Mouse (Mus musculus): ENCODE measurements at regions not wholly inside any gene's neighbourhood (a gene's known extent, or its start where the extent isn't known, plus 50 kb on each side); places are given as distances from the start of the nearest gene placed in this dataset.

DNA sequence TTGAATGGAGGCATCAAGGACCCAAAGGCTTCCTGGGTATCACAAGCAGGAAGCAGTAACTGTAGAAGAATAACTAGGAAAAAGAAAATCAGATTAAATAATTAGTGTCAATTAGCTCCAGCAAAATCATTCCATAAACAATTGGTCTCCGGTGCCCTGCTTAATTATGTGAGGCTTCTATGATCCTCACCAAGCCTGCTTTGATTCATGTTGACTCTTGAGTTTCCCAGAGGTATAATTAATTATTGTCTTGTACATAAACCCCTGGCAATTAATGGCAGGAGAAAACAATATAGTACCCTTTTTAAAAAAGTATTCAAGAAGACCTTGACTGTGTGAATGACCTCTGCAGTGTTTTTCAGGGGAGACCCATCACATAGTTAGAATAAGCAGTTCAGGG is 61.5 kb upstream of the Sp8 start:
- Histone ChIP-seq H3K4me3 (no peak overlapping the region), H3K9me3 (no peaks in the 10 kb centered on the region), H3K4me2 (replicated peaks) (no peak overlapping the region), H3K27ac (no peak overlapping the region), H3K27me3 (no peaks in the 10 kb centered on the region), H3K4me1 (no peaks in the 10 kb centered on the region), H3K36me3 (no peaks in the 10 kb centered on the region), H3K9ac (no peak overlapping the region)
- ATAC-seq (ENCODE audit: low FRiP score, low read depth): no peak
- WGBS: 71% methylated on average over 1 of the region's 1 CpGs

GRCm38 (mm10) chr12:118781978-118782377 is 64.2 kb upstream of the Sp8 start:
- H3K4me3 ChIP-seq: no peak overlapping the region
- H3K9ac ChIP-seq: no peak overlapping the region
- no peaks in the 10 kb centered on the region for H3K36me3 ChIP-seq
- no peak for ATAC-seq (ENCODE audit: low FRiP score, low read depth)
- no peaks in the 10 kb centered on the region for H3K9me3 ChIP-seq
- no peaks in the 10 kb centered on the region for H3K27me3 ChIP-seq
- H3K4me2 ChIP-seq (replicated peaks): no peak overlapping the region
- WGBS: 88% methylated on average over 3 of the region's 3 CpGs
- H3K4me1 ChIP-seq: no peaks in the 10 kb centered on the region
- no peak overlapping the region for H3K27ac ChIP-seq

DNA sequence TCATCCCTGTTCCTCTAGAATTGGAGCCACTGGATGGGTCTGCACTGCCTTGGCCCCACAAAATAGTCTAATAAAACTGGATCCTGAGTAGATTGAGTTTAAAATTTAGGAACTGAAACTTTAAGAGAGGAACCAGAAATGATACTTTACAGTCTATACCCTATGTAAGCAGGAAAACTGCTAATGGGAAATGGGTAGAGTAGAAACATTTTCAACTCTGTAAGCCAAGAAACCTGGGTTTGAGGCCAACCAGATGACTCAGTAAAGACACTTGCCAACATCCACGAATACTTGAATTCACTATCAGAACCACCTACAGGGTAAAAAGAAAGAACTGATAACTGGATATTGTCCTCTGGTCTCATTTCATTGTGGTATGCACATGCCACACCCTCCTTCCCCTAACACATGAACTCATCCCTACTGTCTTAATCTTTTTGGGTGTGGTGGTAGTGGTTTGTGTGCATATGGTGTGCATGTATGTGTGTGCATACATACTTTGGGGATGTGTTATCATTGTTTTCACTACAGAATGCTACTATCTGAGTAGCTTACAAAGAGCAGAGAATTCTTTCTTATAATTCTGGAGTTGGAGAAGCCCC is 70.6 kb upstream of the Sp8 start:
- Histone ChIP-seq H3K9ac (no peak overlapping the region), H3K4me2 (replicated peaks) (no peak overlapping the region), H3K4me1 (no peaks in the 10 kb centered on the region), H3K9me3 (no peaks in the 10 kb centered on the region), H3K27ac (no peak overlapping the region), H3K27me3 (no peaks in the 10 kb centered on the region), H3K4me3 (no peak overlapping the region), H3K36me3 (no peaks in the 10 kb centered on the region)
- ATAC-seq (ENCODE audit: low FRiP score, low read depth): no peak
- 78% methylated on average over 1 of the region's 1 CpGs for WGBS

DNA sequence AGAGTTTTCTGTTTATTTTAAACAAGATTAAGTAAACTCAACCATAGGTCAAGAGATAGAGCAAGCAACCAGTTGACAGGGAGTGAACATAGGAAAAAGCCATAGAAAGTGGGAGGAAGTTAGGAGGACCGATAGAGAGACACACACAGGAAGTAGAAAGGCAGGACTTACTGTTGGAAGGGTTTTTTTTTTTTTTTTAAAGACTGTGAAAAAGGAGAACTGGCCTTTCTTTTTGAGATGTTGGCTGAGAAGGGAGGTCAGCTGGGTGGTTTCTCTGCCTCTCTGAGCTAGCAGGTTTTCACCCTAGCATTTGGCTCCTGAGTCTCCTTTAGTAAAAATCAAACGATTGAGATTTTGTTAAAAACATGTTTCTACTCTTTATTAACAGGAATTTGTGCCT is 73.3 kb upstream of the Sp8 start:
- H3K4me2 ChIP-seq (replicated peaks): no peak overlapping the region
- no peaks in the 10 kb centered on the region for H3K36me3 ChIP-seq
- H3K27ac ChIP-seq: no peak overlapping the region
- H3K27me3 ChIP-seq: no peaks in the 10 kb centered on the region
- no peak for ATAC-seq (ENCODE audit: low FRiP score, low read depth)
- no peak overlapping the region for H3K9ac ChIP-seq
- H3K4me3 ChIP-seq: no peak overlapping the region
- WGBS: 84% methylated on average over 2 of the region's 2 CpGs
- H3K9me3 ChIP-seq: no peaks in the 10 kb centered on the region
- no peaks in the 10 kb centered on the region for H3K4me1 ChIP-seq

GRCm38 (mm10) chr12:118766472-118766871 is 79.7 kb upstream of the Sp8 start:
- no peaks in the 10 kb centered on the region for H3K27me3 ChIP-seq
- no peak overlapping the region for H3K9ac ChIP-seq
- no peak for ATAC-seq (ENCODE audit: low FRiP score, low read depth)
- no peaks in the 10 kb centered on the region for H3K9me3 ChIP-seq
- H3K4me1 ChIP-seq: no peaks in the 10 kb centered on the region
- whole genome bisulfite sequencing: 75% methylated on average over 1 of the region's 1 CpGs
- H3K27ac ChIP-seq: no peak overlapping the region
- H3K36me3 ChIP-seq: no peaks in the 10 kb centered on the region
- no peak overlapping the region for H3K4me3 ChIP-seq
- no peak overlapping the region for H3K4me2 ChIP-seq (replicated peaks)

- no peak for ATAC-seq (ENCODE audit: low FRiP score, low read depth)
- no peak overlapping the region for H3K4me3 ChIP-seq
- H3K4me2 ChIP-seq (replicated peaks): no peak overlapping the region
- H3K27me3 ChIP-seq: no peaks in the 10 kb centered on the region
- no peaks in the 10 kb centered on the region for H3K36me3 ChIP-seq
- no peak overlapping the region for H3K9ac ChIP-seq
- no peaks in the 10 kb centered on the region for H3K4me1 ChIP-seq
- no peak overlapping the region for H3K27ac ChIP-seq
- 68% methylated on average over 2 of the region's 2 CpGs for WGBS
- no peaks in the 10 kb centered on the region for H3K9me3 ChIP-seq
Observed at GRCm38 (mm10) chr12:118754076-118754475, 92.1 kb upstream of the Sp8 start.

DNA sequence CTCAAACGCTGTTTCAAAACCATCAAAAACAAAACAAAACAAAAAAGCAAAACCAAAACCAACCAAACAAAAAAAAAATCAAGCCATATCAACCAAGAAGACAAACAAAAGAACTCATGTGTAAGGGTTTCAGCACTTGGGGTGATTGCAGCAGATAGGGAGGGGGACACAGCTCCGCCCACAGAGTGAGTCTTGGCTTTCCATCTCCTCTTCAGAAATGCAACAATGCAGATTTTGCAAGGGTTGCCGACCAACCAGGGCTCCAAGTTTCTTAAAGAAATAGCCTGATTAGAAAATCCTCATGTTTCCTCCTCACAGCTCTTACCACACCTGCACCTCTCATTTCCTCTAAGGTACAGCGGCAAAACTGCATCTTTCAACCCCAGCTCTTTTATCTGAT is 107.0 kb upstream of the Sp8 start:
- no peaks in the 10 kb centered on the region for H3K36me3 ChIP-seq
- WGBS: 76% methylated on average over 4 of the region's 4 CpGs
- H3K27me3 ChIP-seq: no peaks in the 10 kb centered on the region
- H3K9me3 ChIP-seq: no peaks in the 10 kb centered on the region
- H3K4me3 ChIP-seq: no peak overlapping the region
- no peak overlapping the region for H3K9ac ChIP-seq
- no peak for ATAC-seq (ENCODE audit: low FRiP score, low read depth)
- H3K27ac ChIP-seq: no peak overlapping the region
- H3K4me2 ChIP-seq (replicated peaks): no peak overlapping the region
- no peaks in the 10 kb centered on the region for H3K4me1 ChIP-seq

- WGBS: 69% methylated on average over 4 of the region's 4 CpGs
- Histone ChIP-seq H3K4me3 (no peak overlapping the region), H3K27ac (no peak overlapping the region), H3K9ac (no peak overlapping the region), H3K36me3 (no peaks in the 10 kb centered on the region), H3K4me2 (replicated peaks) (no peak overlapping the region), H3K4me1 (no peaks in the 10 kb centered on the region), H3K9me3 (no peaks in the 10 kb centered on the region), H3K27me3 (no peaks in the 10 kb centered on the region)
- no peak for ATAC-seq (ENCODE audit: low FRiP score, low read depth)
Observed at GRCm38 (mm10) chr12:118725891-118726290, 120.2 kb upstream of the Sp8 start.

- H3K9ac ChIP-seq: no peak overlapping the region
- H3K4me3 ChIP-seq: no peak overlapping the region
- H3K36me3 ChIP-seq: no peaks in the 10 kb centered on the region
- H3K4me1 ChIP-seq: no peaks in the 10 kb centered on the region
- H3K27ac ChIP-seq: no peak overlapping the region
- no peaks in the 10 kb centered on the region for H3K27me3 ChIP-seq
- H3K4me2 ChIP-seq (replicated peaks): no peak overlapping the region
- 76% methylated on average over 4 of the region's 4 CpGs for WGBS
- ATAC-seq (ENCODE audit: low FRiP score, low read depth): no peak
- no peaks in the 10 kb centered on the region for H3K9me3 ChIP-seq
Observed at GRCm38 (mm10) chr12:118719878-118720573, 126.1 kb upstream of the Sp8 start.

- Histone ChIP-seq H3K9me3 (no peaks in the 10 kb centered on the region), H3K4me2 (replicated peaks) (no peak overlapping the region), H3K27me3 (no peaks in the 10 kb centered on the region), H3K4me1 (no peaks in the 10 kb centered on the region), H3K9ac (no peak overlapping the region), H3K27ac (no peak overlapping the region), H3K36me3 (no peaks in the 10 kb centered on the region), H3K4me3 (no peak overlapping the region)
- WGBS: 78% methylated on average over 4 of the region's 4 CpGs
- no peak for ATAC-seq (ENCODE audit: low FRiP score, low read depth)
Observed at GRCm38 (mm10) chr12:118716824-118717223, 129.3 kb upstream of the Sp8 start.

- H3K4me1 ChIP-seq: no peaks in the 10 kb centered on the region
- no peaks in the 10 kb centered on the region for H3K27me3 ChIP-seq
- H3K9me3 ChIP-seq: no peaks in the 10 kb centered on the region
- no peak overlapping the region for H3K4me2 ChIP-seq (replicated peaks)
- no peak overlapping the region for H3K4me3 ChIP-seq
- no peak overlapping the region for H3K27ac ChIP-seq
- 91% methylated on average over 7 of the region's 7 CpGs for WGBS
- no peak for ATAC-seq (ENCODE audit: low FRiP score, low read depth)
- no peak overlapping the region for H3K9ac ChIP-seq
- H3K36me3 ChIP-seq: no peaks in the 10 kb centered on the region
Observed at GRCm38 (mm10) chr12:118706626-118707025, 139.5 kb upstream of the Sp8 start.

GRCm38 (mm10) chr12:118704826-118705225 is 141.3 kb upstream of the Sp8 start:
- Histone ChIP-seq H3K27me3 (no peaks in the 10 kb centered on the region), H3K36me3 (no peaks in the 10 kb centered on the region), H3K4me2 (replicated peaks) (no peak overlapping the region), H3K4me3 (no peak overlapping the region), H3K9ac (no peak overlapping the region), H3K4me1 (no peaks in the 10 kb centered on the region), H3K27ac (no peak overlapping the region), H3K9me3 (no peaks in the 10 kb centered on the region)
- no peak for ATAC-seq (ENCODE audit: low FRiP score, low read depth)
- WGBS: 81% methylated on average over 2 of the region's 2 CpGs

GRCm38 (mm10) chr12:118703730-118704129 is 142.4 kb upstream of the Sp8 start:
- ATAC-seq (ENCODE audit: low FRiP score, low read depth): no peak

More at GRCm38 (mm10) chr12:118703730-118704129, 142.4 kb upstream of the Sp8 start:
- no peak overlapping the region for H3K27ac ChIP-seq
- H3K4me3 ChIP-seq: no peak overlapping the region
- no peaks in the 10 kb centered on the region for H3K9me3 ChIP-seq
- H3K27me3 ChIP-seq: no peaks in the 10 kb centered on the region
- no peaks in the 10 kb centered on the region for H3K36me3 ChIP-seq
- WGBS: 60% methylated on average over 12 of the region's 12 CpGs
- no peak overlapping the region for H3K4me2 ChIP-seq (replicated peaks)
- H3K9ac ChIP-seq: no peak overlapping the region
- no peaks in the 10 kb centered on the region for H3K4me1 ChIP-seq
